Mouse (Mus musculus) heart, embryonic 10.5 days (tissue): ENCODE measurements at regions not wholly inside any gene's neighbourhood (a gene's known extent, or its start where the extent isn't known, plus 50 kb on each side); places are given as distances from the start of the nearest gene placed in this dataset.
A peak's percentile ranks its signal among the peaks of the same experiment; 100 is the strongest.

ENCODE experiments used
- DNase-seq: peaks from one replicate; pipeline ENCODE4 v3.0.0-alpha.2; 2017; ENCODE audit warnings: low spot score
- H3K27ac ChIP-seq: fragments of 300-500 bp; sonication (generic); 2 replicates; pipeline ENCODE4 v1.5.1; 2016; ENCODE audit warnings: mild to moderate bottlenecking
- H3K27me3 ChIP-seq: fragments of 300-500 bp; sonication (generic); 2 replicates; pipeline ENCODE4 v1.6.1; 2016; ENCODE audit warnings: mild to moderate bottlenecking; ENCODE audit not compliant: poor library complexity, insufficient read depth, severe bottlenecking
- H3K36me3 ChIP-seq: fragments of 300-500 bp; sonication (generic); 2 replicates; pipeline ENCODE4 v1.6.1; 2016; ENCODE audit warnings: mild to moderate bottlenecking, moderate library complexity
- H3K4me1 ChIP-seq: fragments of 300-500 bp; sonication (generic); 2 replicates; pipeline ENCODE4 v1.6.1; 2016; ENCODE audit warnings: mild to moderate bottlenecking
- H3K4me3 ChIP-seq: fragments of 300-500 bp; sonication (generic); 2 replicates; pipeline ENCODE4 v1.5.1; 2016; ENCODE audit warnings: mild to moderate bottlenecking, moderate library complexity
- H3K9me3 ChIP-seq: fragments of 300-500 bp; sonication (generic); 2 replicates; pipeline ENCODE4 v1.6.1; 2016; ENCODE audit warnings: mild to moderate bottlenecking, moderate library complexity
- WGBS: fragments of 180-500 bp; shearing (Covaris S2); methylation state at CpG from one replicate; pipeline ENCODE4 v1.1.7; 2016; 5-methylcytosine and 5-hydroxymethylcytosine counted together

GRCm38 (mm10) chr1:51697265-51698192 lies 218.3 kb downstream of the Myo1b start:
- WGBS: 15% methylated on average over 19 of the region's 19 CpGs
- Histone ChIP-seq H3K27ac (peak overlapping the region; percentile 79; the same call in 1 of the 2 replicates), H3K4me1 (peaks cover 12% of the 10 kb centered on the region; the same call in 1 of the 2 replicates), H3K36me3 (no peaks in the 10 kb centered on the region), H3K27me3 (no peaks in the 10 kb centered on the region), H3K4me3 (peak overlapping the region; percentile 40), H3K9me3 (no peaks in the 10 kb centered on the region)
- peak; percentile 76 for DNase-seq

- 83% methylated on average over 2 of the region's 2 CpGs for WGBS
- peak; percentile 22 for DNase-seq
- Histone ChIP-seq H3K36me3 (no peaks in the 10 kb centered on the region), H3K4me3 (no peak overlapping the region), H3K4me1 (peaks cover 12% of the 10 kb centered on the region; the same call in 1 of the 2 replicates), H3K27me3 (no peaks in the 10 kb centered on the region), H3K27ac (0 out of 2 replicates have a peak overlapping the region, but pooled peaks have one; percentile 79), H3K9me3 (no peaks in the 10 kb centered on the region)
Measured at GRCm38 (mm10) chr1:51696471-51696870, 218.2 kb upstream of the Nabp1 start.

GRCm38 (mm10) chr1:51690878-51691277 lies 212.7 kb upstream of the Nabp1 start:
- Histone ChIP-seq H3K27ac (no peak overlapping the region), H3K9me3 (no peaks in the 10 kb centered on the region), H3K36me3 (no peaks in the 10 kb centered on the region), H3K27me3 (no peaks in the 10 kb centered on the region), H3K4me3 (no peak overlapping the region), H3K4me1 (no peaks in the 10 kb centered on the region)
- 94% methylated on average over 10 of the region's 10 CpGs for WGBS
- peak; percentile 63 for DNase-seq

GRCm38 (mm10) chr1:51689461-51690223 lies 211.4 kb upstream of the Nabp1 start:
- WGBS: 66% methylated on average over 9 of the region's 9 CpGs
- Histone ChIP-seq H3K27me3 (no peaks in the 10 kb centered on the region), H3K4me1 (no peaks in the 10 kb centered on the region), H3K4me3 (no peak overlapping the region), H3K27ac (no peak overlapping the region), H3K36me3 (no peaks in the 10 kb centered on the region), H3K9me3 (no peaks in the 10 kb centered on the region)
- DNase-seq: peak; percentile 73

GRCm38 (mm10) chr1:51688946-51689345 lies 210.7 kb upstream of the Nabp1 start:
- 78% methylated on average over 5 of the region's 5 CpGs for WGBS

GRCm38 (mm10) chr1:51688224-51688545 lies 210.0 kb upstream of the Nabp1 start:
- no peak overlapping the region for H3K4me3 ChIP-seq
- DNase-seq: no peak
- H3K27me3 ChIP-seq: no peaks in the 10 kb centered on the region
- H3K36me3 ChIP-seq: no peaks in the 10 kb centered on the region
- 46% methylated on average over 1 of the region's 1 CpGs for WGBS
- no peak overlapping the region for H3K27ac ChIP-seq
- H3K9me3 ChIP-seq: no peaks in the 10 kb centered on the region
- no peaks in the 10 kb centered on the region for H3K4me1 ChIP-seq

More at GRCm38 (mm10) chr1:51688946-51689345, 210.7 kb upstream of the Nabp1 start:
- DNase-seq: peak; percentile 74
- no peaks in the 10 kb centered on the region for H3K4me1 ChIP-seq
- no peaks in the 10 kb centered on the region for H3K27me3 ChIP-seq
- no peak overlapping the region for H3K4me3 ChIP-seq
- H3K27ac ChIP-seq: no peak overlapping the region
- H3K36me3 ChIP-seq: no peaks in the 10 kb centered on the region
- H3K9me3 ChIP-seq: no peaks in the 10 kb centered on the region

GRCm38 (mm10) chr1:51687484-51688223 lies 209.4 kb upstream of the Nabp1 start:
- 42% methylated on average over 7 of the region's 7 CpGs for WGBS
- DNase-seq: peak; percentile 27
- no peak overlapping the region for H3K27ac ChIP-seq
- H3K36me3 ChIP-seq: no peaks in the 10 kb centered on the region
- H3K27me3 ChIP-seq: no peaks in the 10 kb centered on the region
- H3K9me3 ChIP-seq: no peaks in the 10 kb centered on the region
- no peaks in the 10 kb centered on the region for H3K4me1 ChIP-seq
- no peak overlapping the region for H3K4me3 ChIP-seq

- 87% methylated on average over 3 of the region's 3 CpGs for WGBS
Measured at GRCm38 (mm10) chr1:51686759-51687158, 208.5 kb upstream of the Nabp1 start.

GRCm38 (mm10) chr1:51682273-51682672 lies 204.0 kb upstream of the Nabp1 start:
- no peak overlapping the region for H3K27ac ChIP-seq
- no peaks in the 10 kb centered on the region for H3K36me3 ChIP-seq
- peak; percentile 38 for DNase-seq
- no peaks in the 10 kb centered on the region for H3K27me3 ChIP-seq
- no peaks in the 10 kb centered on the region for H3K4me1 ChIP-seq
- H3K9me3 ChIP-seq: no peaks in the 10 kb centered on the region
- WGBS: 87% methylated on average over 5 of the region's 5 CpGs
- no peak overlapping the region for H3K4me3 ChIP-seq

More at GRCm38 (mm10) chr1:51686759-51687158, 208.5 kb upstream of the Nabp1 start:
- Histone ChIP-seq H3K27ac (no peak overlapping the region), H3K27me3 (no peaks in the 10 kb centered on the region), H3K4me3 (no peak overlapping the region), H3K4me1 (no peaks in the 10 kb centered on the region), H3K9me3 (no peaks in the 10 kb centered on the region), H3K36me3 (no peaks in the 10 kb centered on the region)
- DNase-seq: peak; percentile 22

- Histone ChIP-seq H3K4me1 (no peaks in the 10 kb centered on the region), H3K36me3 (no peaks in the 10 kb centered on the region), H3K27ac (no peak overlapping the region), H3K9me3 (no peaks in the 10 kb centered on the region), H3K27me3 (no peaks in the 10 kb centered on the region), H3K4me3 (no peak overlapping the region)
- DNase-seq: peak; percentile 24
Measured at GRCm38 (mm10) chr1:51681872-51682271, 203.6 kb upstream of the Nabp1 start.

GRCm38 (mm10) chr1:51680725-51681124 lies 202.5 kb upstream of the Nabp1 start:
- Histone ChIP-seq H3K4me3 (no peak overlapping the region), H3K36me3 (no peaks in the 10 kb centered on the region), H3K27ac (no peak overlapping the region), H3K9me3 (no peaks in the 10 kb centered on the region), H3K4me1 (no peaks in the 10 kb centered on the region), H3K27me3 (no peaks in the 10 kb centered on the region)
- 70% methylated on average over 6 of the region's 6 CpGs for WGBS
- DNase-seq: peak; percentile 50

GRCm38 (mm10) chr1:51678290-51678928 lies 200.2 kb upstream of the Nabp1 start:
- 75% methylated on average over 6 of the region's 6 CpGs for WGBS
- H3K4me3 ChIP-seq: no peak overlapping the region
- DNase-seq: peak; percentile 10
- H3K27ac ChIP-seq: no peak overlapping the region
- H3K4me1 ChIP-seq: no peaks in the 10 kb centered on the region
- no peaks in the 10 kb centered on the region for H3K9me3 ChIP-seq
- no peaks in the 10 kb centered on the region for H3K27me3 ChIP-seq
- no peaks in the 10 kb centered on the region for H3K36me3 ChIP-seq
